Mouse (Mus musculus) stomach, embryonic 15.5 days (tissue): Measurements from ENCODE around the gene Atp6v0e2. TPM values are rescaled to one million over a fixed set of nuclear protein-coding genes. Genes with fewer than 3 reads are reported as not detected.

Experiments
- ATAC-seq: fragments of 200-750 bp; cut with Nextera tagmentation; 2 replicates; pipeline ENCODE4 v1.8.0; 2017; ENCODE audit warnings: low read depth, moderate number of reproducible peaks, moderate TSS enrichment; ENCODE audit not compliant: insufficient read depth, low FRiP score
- H3K27ac ChIP-seq: fragments of 300-500 bp; sonication (generic); 2 replicates; pipeline ENCODE4 v1.5.1; 2015; ENCODE audit warnings: mild to moderate bottlenecking, inconsistent platforms
- H3K27me3 ChIP-seq: fragments of 300-500 bp; sonication (generic); replicated peaks from 2 replicates; pipeline ENCODE4 v1.6.1; 2015; ENCODE audit warnings: inconsistent platforms
- H3K36me3 ChIP-seq: fragments of 300-500 bp; sonication (generic); 2 replicates; pipeline ENCODE4 v1.6.1; 2015; ENCODE audit warnings: inconsistent platforms
- H3K4me1 ChIP-seq: fragments of 300-500 bp; sonication (generic); 2 replicates; pipeline ENCODE4 v1.6.1; 2015; ENCODE audit warnings: inconsistent platforms
- H3K4me2 ChIP-seq: fragments of 300-500 bp; sonication (generic); 2 replicates; pipeline ENCODE4 v1.6.1; 2015; ENCODE audit warnings: mild to moderate bottlenecking, inconsistent platforms
- H3K4me3 ChIP-seq: fragments of 300-500 bp; sonication (generic); replicated peaks from 2 replicates; pipeline ENCODE4 v1.5.1; 2015; ENCODE audit warnings: inconsistent platforms
- H3K9ac ChIP-seq: fragments of 300-500 bp; sonication (generic); 2 replicates; pipeline ENCODE4 v1.6.1; 2015; ENCODE audit warnings: inconsistent platforms
- H3K9me3 ChIP-seq: fragments of 300-500 bp; sonication (generic); 2 replicates; pipeline ENCODE4 v1.6.1; 2016; ENCODE audit warnings: inconsistent platforms
- WGBS: fragments of 180-500 bp; shearing (Covaris S2); methylation state at CpG from one replicate; pipeline ENCODE4 v1.1.7; 2015; 5-methylcytosine and 5-hydroxymethylcytosine counted together
- polyA plus RNA-seq: library from polyadenylated mRNA; unstranded; fragments of >200 nt; fragmentation: Nextera tagmentation; extraction: Ambion mirVana; gene quantifications from 2 replicates; pipeline ENCODE4 v1.2.1, GENCODE M21; 2015

Atp6v0e2 gene
- polyA plus RNA-seq, 1 experiment from 2014 or later, result 23.4 TPM

DNA sequence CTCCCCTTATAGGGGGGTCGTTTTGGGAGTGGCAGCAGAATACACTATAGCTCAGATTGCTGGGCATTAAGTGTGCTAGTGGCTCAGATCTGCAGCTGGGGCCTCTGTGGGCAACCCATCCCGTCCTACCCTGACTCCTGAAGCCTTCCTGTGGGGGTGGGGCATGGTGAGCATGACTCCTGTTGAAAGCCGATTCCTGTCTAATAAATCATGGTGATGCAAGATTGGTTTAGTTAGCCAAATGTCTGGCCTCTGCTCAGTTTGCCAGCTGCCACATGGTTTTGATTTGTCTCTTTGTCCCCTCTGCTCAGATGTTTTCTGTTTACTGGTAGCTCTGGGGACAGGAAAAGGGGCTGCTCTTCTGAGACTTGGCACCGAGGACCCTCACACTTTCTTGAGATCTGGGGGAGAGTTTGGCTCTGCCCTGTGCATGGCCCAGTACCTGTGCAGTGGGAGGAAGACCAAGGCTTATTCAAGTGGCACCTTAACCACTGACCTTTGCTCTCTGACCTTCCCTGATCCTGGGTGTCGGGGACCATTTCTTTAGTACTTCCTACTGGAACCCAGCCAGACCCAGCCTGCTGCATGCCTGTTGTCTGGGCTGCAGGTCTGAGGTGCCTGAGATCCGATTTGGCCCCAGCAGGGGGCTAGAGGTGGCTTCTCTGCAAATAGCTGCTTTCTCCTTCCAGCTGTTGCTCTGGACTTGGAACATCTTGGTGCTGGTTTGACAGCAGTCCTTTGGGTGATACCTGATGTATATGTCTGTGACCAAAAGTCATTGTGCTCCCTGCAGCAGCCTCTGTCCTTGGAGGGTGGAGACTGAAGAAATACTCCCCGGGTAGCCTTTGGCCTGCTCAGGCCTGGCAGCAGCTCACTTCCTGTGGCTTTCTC is 4.4 kb downstream of the Atp6v0e2 start:
- ATAC-seq, result no peak
- 29% methylated on average over 7 of the region's 7 CpGs for WGBS
- Histone ChIP-seq H3K27ac (no peak overlapping the region), H3K4me3 (no peak overlapping the region), H3K36me3 (no peaks in the 10 kb centered on the region), H3K27me3 (no peaks in the 10 kb centered on the region), H3K4me1 (peaks cover 20% of the 10 kb centered on the region), H3K9ac (no peak overlapping the region), H3K9me3 (no peaks in the 10 kb centered on the region), H3K4me2 (no peak overlapping the region)

- no peak overlapping the region for H3K27ac ChIP-seq
- H3K9ac ChIP-seq, result no peak overlapping the region
- H3K4me3 ChIP-seq, result no peak overlapping the region
- H3K36me3 ChIP-seq, result no peaks in the 10 kb centered on the region
- WGBS, result 88% methylated on average over 3 of the region's 3 CpGs
- no peaks in the 10 kb centered on the region for H3K27me3 ChIP-seq
- H3K4me1 ChIP-seq, result peaks cover 12% of the 10 kb centered on the region
- no peak for ATAC-seq
- H3K4me2 ChIP-seq, result no peak overlapping the region
- H3K9me3 ChIP-seq, result no peaks in the 10 kb centered on the region
These were observed 5.2 kb downstream of the Atp6v0e2 start for GRCm38 (mm10) chr6:48542631-48543030.

DNA sequence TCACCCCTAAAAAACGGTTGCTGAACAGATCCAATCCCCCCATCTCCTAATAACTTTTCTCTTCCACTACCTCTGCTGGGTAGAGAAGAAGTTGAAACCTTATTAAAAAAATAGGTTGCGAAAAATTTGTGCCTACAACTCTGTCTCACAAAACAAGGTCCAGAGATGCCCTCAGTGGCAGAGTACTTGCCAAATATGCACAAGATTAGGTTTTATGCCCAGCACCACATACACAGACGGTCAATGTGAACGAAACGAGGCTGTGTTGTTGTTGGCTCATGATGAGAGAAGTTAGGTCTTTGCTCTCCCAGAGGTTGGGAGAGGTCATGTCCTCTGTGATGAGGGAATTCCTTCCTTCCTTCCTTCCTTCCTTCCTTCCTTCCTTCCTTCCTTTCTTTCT is 7.8 kb downstream of the Atp6v0e2 start:
- Histone ChIP-seq H3K27ac (no peak overlapping the region), H3K36me3 (no peaks in the 10 kb centered on the region), H3K4me3 (no peak overlapping the region), H3K9ac (no peak overlapping the region), H3K27me3 (no peaks in the 10 kb centered on the region), H3K4me1 (peaks cover 6% of the 10 kb centered on the region; the same call in 1 of the 2 replicates), H3K4me2 (no peak overlapping the region), H3K9me3 (no peaks in the 10 kb centered on the region)
- WGBS, result 74% methylated on average over 5 of the region's 5 CpGs
- ATAC-seq, result no peak

GRCm38 (mm10) chr6:48546271-48546670 is 8.9 kb downstream of the Atp6v0e2 start:
- Histone ChIP-seq H3K4me3 (no peak overlapping the region), H3K27me3 (no peaks in the 10 kb centered on the region), H3K9ac (no peak overlapping the region), H3K4me1 (peaks cover 6% of the 10 kb centered on the region; the same call in 1 of the 2 replicates), H3K9me3 (no peaks in the 10 kb centered on the region), H3K27ac (no peak overlapping the region), H3K36me3 (no peaks in the 10 kb centered on the region), H3K4me2 (no peak overlapping the region)
- 48% methylated on average over 1 of the region's 1 CpGs for WGBS
- ATAC-seq, result no peak

- H3K27ac ChIP-seq, result no peak overlapping the region
- ATAC-seq, result no peak
- no peak overlapping the region for H3K9ac ChIP-seq
- no peaks in the 10 kb centered on the region for H3K27me3 ChIP-seq
- no peak overlapping the region for H3K4me2 ChIP-seq
- peaks cover 4% of the 10 kb centered on the region; the same call in 1 of the 2 replicates for H3K4me1 ChIP-seq
- no peaks in the 10 kb centered on the region for H3K9me3 ChIP-seq
- 44% methylated on average over 4 of the region's 4 CpGs for WGBS
- no peaks in the 10 kb centered on the region for H3K36me3 ChIP-seq
- no peak overlapping the region for H3K4me3 ChIP-seq
These were observed 9.4 kb downstream of the Atp6v0e2 start for GRCm38 (mm10) chr6:48546858-48547257.

GRCm38 (mm10) chr6:48548314-48548713 is 10.9 kb downstream of the Atp6v0e2 start:
- Histone ChIP-seq H3K4me2 (no peak overlapping the region), H3K27ac (no peak overlapping the region), H3K9me3 (no peaks in the 10 kb centered on the region), H3K9ac (no peak overlapping the region), H3K4me1 (no peaks in the 10 kb centered on the region), H3K36me3 (no peaks in the 10 kb centered on the region), H3K27me3 (no peaks in the 10 kb centered on the region), H3K4me3 (no peak overlapping the region)
- WGBS, result 79% methylated on average over 6 of the region's 6 CpGs
- no peak for ATAC-seq

DNA sequence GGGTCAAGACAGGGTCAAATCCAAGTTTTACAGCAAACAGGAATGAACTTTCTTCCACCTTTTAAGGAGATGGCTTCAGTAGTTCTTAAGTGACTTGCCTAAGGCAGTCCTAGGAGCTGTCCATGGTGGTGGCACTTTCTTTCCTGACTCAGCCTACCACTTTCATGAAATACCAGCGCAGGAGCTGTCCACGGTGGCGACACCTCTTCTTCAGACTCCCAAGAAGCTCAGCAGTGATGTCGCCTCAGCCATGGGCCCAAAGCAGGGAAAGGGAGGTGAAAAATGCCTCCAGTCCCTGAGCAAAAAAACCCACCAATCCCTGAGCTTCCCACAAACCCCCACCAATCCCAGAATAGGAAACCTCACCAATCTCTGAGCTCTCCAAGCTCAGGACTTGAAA is 15.5 kb downstream of the Atp6v0e2 start:
- Histone ChIP-seq H3K9me3 (no peaks in the 10 kb centered on the region), H3K27me3 (no peaks in the 10 kb centered on the region), H3K4me2 (no peak overlapping the region), H3K4me1 (0 out of 2 replicates have a peak, but pooled peaks cover 4% of the 10 kb centered on the region), H3K9ac (no peak overlapping the region), H3K27ac (no peak overlapping the region), H3K4me3 (no peak overlapping the region), H3K36me3 (no peaks in the 10 kb centered on the region)
- ATAC-seq, result no peak
- WGBS, result 49% methylated on average over 4 of the region's 4 CpGs

DNA sequence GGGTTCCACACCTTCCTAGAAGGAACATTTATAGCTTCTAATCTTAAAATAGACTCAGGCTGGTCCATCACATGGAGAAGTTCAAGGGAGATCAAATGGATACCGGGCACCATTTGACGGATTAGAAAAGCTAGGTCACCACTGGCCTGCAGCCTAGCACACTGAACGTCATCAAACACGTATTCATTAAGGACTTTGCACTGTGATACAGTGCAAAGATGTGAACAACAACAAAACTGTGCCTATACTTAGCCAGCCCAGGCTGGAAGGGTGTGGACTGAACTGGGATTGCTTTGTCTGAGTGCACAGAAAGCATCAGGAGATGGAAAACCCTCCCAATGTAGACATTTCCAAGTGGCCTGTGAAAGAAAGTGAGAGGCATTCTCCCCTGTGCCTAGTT is 16.4 kb downstream of the Atp6v0e2 start:
- no peaks in the 10 kb centered on the region for H3K9me3 ChIP-seq
- no peaks in the 10 kb centered on the region for H3K27me3 ChIP-seq
- 0 out of 2 replicates have a peak, but pooled peaks cover 4% of the 10 kb centered on the region for H3K4me1 ChIP-seq
- H3K4me3 ChIP-seq, result peak overlapping the region; percentile 56
- H3K27ac ChIP-seq, result peak overlapping the region; percentile 97
- no peak for ATAC-seq
- peak overlapping the region; percentile 47; the same call in 1 of the 2 replicates for H3K9ac ChIP-seq
- 78% methylated on average over 4 of the region's 4 CpGs for WGBS
- no peaks in the 10 kb centered on the region for H3K36me3 ChIP-seq
- peak overlapping the region; percentile 79 for H3K4me2 ChIP-seq

GRCm38 (mm10) chr6:48554280-48555103 is 17.1 kb downstream of the Atp6v0e2 start, which contains the start of gene Lrrc61:
Lrrc61 (plus strand) TSS chr6:48554796.
- Histone ChIP-seq H3K4me3 (peak within 1 kb of the TSS; percentile 56), H3K36me3 (no peaks in the 10 kb centered on the region), H3K27me3 (no peaks in the 10 kb centered on the region), H3K9ac (peak within 1 kb of the TSS; percentile 47; the same call in 1 of the 2 replicates), H3K4me1 (0 out of 2 replicates have a peak, but pooled peaks cover 4% of the 10 kb centered on the region), H3K4me2 (peak within 1 kb of the TSS; percentile 79), H3K9me3 (no peaks in the 10 kb centered on the region), H3K27ac (peak within 1 kb of the TSS; percentile 97)
- peak; percentile 84 for ATAC-seq
- under 1% methylated on average over 39 of the region's 39 CpGs for WGBS

- Histone ChIP-seq H3K27me3 (no peaks in the 10 kb centered on the region), H3K36me3 (no peaks in the 10 kb centered on the region), H3K9me3 (no peaks in the 10 kb centered on the region), H3K9ac (peak overlapping the region; percentile 39; the same call in 1 of the 2 replicates), H3K4me3 (peak overlapping the region; percentile 56), H3K4me2 (peak overlapping the region; percentile 79), H3K27ac (peak overlapping the region; percentile 97), H3K4me1 (0 out of 2 replicates have a peak, but pooled peaks cover 4% of the 10 kb centered on the region)
- ATAC-seq, result peak; percentile 71
- 30% methylated on average over 13 of the region's 14 CpGs for WGBS
These were observed 17.9 kb downstream of the Atp6v0e2 start for GRCm38 (mm10) chr6:48555104-48555890.

- 85% methylated on average over 3 of the region's 3 CpGs for WGBS
- Histone ChIP-seq H3K4me2 (no peak overlapping the region), H3K4me3 (no peak overlapping the region), H3K27ac (peak overlapping the region; percentile 97), H3K9ac (no peak overlapping the region), H3K9me3 (no peaks in the 10 kb centered on the region), H3K36me3 (no peaks in the 10 kb centered on the region), H3K27me3 (no peaks in the 10 kb centered on the region), H3K4me1 (0 out of 2 replicates have a peak, but pooled peaks cover 4% of the 10 kb centered on the region)
- ATAC-seq, result no peak
These were observed 18.5 kb downstream of the Atp6v0e2 start for GRCm38 (mm10) chr6:48555956-48556355.
